8 mouse cellular contexts compared by ENCODE assay signal in the genomic region with DNA sequence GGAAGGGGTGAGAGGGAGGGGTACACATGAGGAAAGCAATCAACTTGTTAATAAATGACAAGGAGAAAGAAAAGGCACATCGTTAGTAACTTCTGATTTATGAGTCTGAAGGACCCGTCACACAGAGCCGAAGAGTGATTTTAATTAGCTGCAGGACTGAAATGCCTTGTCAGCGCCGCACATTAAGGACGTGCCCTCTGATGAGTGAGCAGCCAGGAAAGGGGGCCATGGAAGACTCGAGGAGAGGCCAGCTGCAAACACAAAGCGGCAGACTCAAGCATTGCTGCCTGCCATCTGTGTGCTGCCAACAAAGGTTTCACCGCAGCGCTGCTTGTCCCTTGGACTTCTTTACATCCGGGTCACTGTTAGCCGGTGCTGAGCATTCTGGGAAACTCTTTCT.
DNase-seq lines count a peak whose midpoint lies in the region; ATAC-seq lines count a peak whose summit lies in the region.

No protein-coding gene starts in this region.

- peaks cover 12% of the 10 kb centered on the region for H3K4me1 ChIP-seq in hindbrain, embryonic 13.5 days (replicated peaks)
- no peaks in the 10 kb centered on the region for H3K4me1 ChIP-seq in liver, embryonic 13.5 days (replicated peaks)
- H3K4me1 ChIP-seq in stomach, embryonic 16.5 days (ENCODE audit: control insufficient read depth, insufficient read depth, low read length), result 0 out of 2 replicates have a peak, but pooled peaks cover 3% of the 10 kb centered on the region

- H3K27ac ChIP-seq in hindbrain, embryonic 13.5 days, result peak overlapping the region; percentile 58; the same call in 1 of the 2 replicates
- 0 out of 2 replicates have a peak overlapping the region, but pooled peaks have one; percentile 2 for H3K27ac ChIP-seq in liver, embryonic 13.5 days
- H3K27ac ChIP-seq in stomach, embryonic 16.5 days (ENCODE audit: low read length), result no peak overlapping the region

- no peaks in the 10 kb centered on the region for H3K36me3 ChIP-seq in hindbrain, embryonic 13.5 days
- H3K36me3 ChIP-seq in liver, embryonic 13.5 days, result no peaks in the 10 kb centered on the region
- no peaks in the 10 kb centered on the region; the same call in 1 of the 2 replicates for H3K36me3 ChIP-seq in stomach, embryonic 16.5 days (ENCODE audit: control insufficient read depth, insufficient read depth, low read length)

- H3K9ac ChIP-seq in hindbrain, embryonic 13.5 days, result 0 out of 2 replicates have a peak overlapping the region, but pooled peaks have one; percentile 53
- no peak overlapping the region for H3K9ac ChIP-seq in liver, embryonic 13.5 days
- 0 out of 2 replicates have a peak overlapping the region, but pooled peaks have one; percentile 25 for H3K9ac ChIP-seq in stomach, embryonic 16.5 days (ENCODE audit: low read length)

- peak overlapping the region; percentile 39 for H3K4me2 ChIP-seq in hindbrain, embryonic 13.5 days
- H3K4me2 ChIP-seq in liver, embryonic 13.5 days, result no peak overlapping the region
- peak overlapping the region; percentile 42 for H3K4me2 ChIP-seq in stomach, embryonic 16.5 days (ENCODE audit: low read depth, low read length)

- H3K27me3 ChIP-seq in hindbrain, embryonic 13.5 days, result no peaks in the 10 kb centered on the region
- H3K27me3 ChIP-seq in liver, embryonic 13.5 days, result no peaks in the 10 kb centered on the region
- H3K27me3 ChIP-seq in stomach, embryonic 16.5 days (ENCODE audit: control insufficient read depth, insufficient read depth, low read length), result no peaks in the 10 kb centered on the region

- peak; percentile 10 for DNase-seq in right cerebral cortex, postnatal 4 days
- DNase-seq in right cerebral cortex, postnatal 10 days (ENCODE audit: low spot score in 2 of 2), result no peak
- DNase-seq in liver, embryonic 13.5 days, result no peak
- no peak for DNase-seq in cerebellum, adult 9-11 months
- no peak for DNase-seq in cerebellum, postnatal 25 days

- peak; percentile 66; the same call in 1 of the 2 replicates for ATAC-seq in hindbrain, embryonic 13.5 days (ENCODE audit: low FRiP score)
- ATAC-seq in liver, embryonic 13.5 days (ENCODE audit: low read depth), result no peak
- no peak for ATAC-seq in stomach, embryonic 16.5 days (ENCODE audit: insufficient read depth, low FRiP score)
- no peak for ATAC-seq in megakaryocyte, adult 5-6 weeks (ENCODE audit: poor library complexity, severe bottlenecking)

- no peaks in the 10 kb centered on the region for H3K9me3 ChIP-seq in hindbrain, embryonic 13.5 days
- 0 out of 2 replicates have a peak, but pooled peaks cover 3% of the 10 kb centered on the region for H3K9me3 ChIP-seq in liver, embryonic 13.5 days (replicated peaks)
- no peaks in the 10 kb centered on the region for H3K9me3 ChIP-seq in stomach, embryonic 16.5 days (replicated peaks; ENCODE audit: control insufficient read depth, low read length)

- peak overlapping the region; percentile 12; the same call in 1 of the 2 replicates for H3K4me3 ChIP-seq in hindbrain, embryonic 13.5 days
- no peak overlapping the region for H3K4me3 ChIP-seq in liver, embryonic 13.5 days (replicated peaks)
- peak overlapping the region; percentile 19 for H3K4me3 ChIP-seq in stomach, embryonic 16.5 days (replicated peaks; ENCODE audit: low read length)

- WGBS in hindbrain, embryonic 13.5 days, result 30% methylated on average over 12 of the region's 12 CpGs
- 71% methylated on average over 12 of the region's 12 CpGs for WGBS in liver, embryonic 13.5 days (ENCODE audit: insufficient replicate concordance)
- 17% methylated on average over 12 of the region's 12 CpGs for WGBS in stomach, embryonic 16.5 days
